Mouse (Mus musculus): ENCODE measurements around the gene Gm9040. TPM values are rescaled to one million over a fixed set of nuclear protein-coding genes. Genes with fewer than 3 reads are reported as not detected.
A peak's percentile ranks its signal among the peaks of the same experiment; 100 is the strongest.
"Not testable (repeated sequence)": the region's sequence is repeated elsewhere in the genome, so short reads cannot be mapped to it uniquely, and the experiment has no call there.

Gm9040 gene
- 0.14 TPM in 1 of 2 replicates, not detected in the other for polyA plus RNA-seq (2015; fragmentation: Nextera tagmentation; extraction: Ambion mirVana)

DNA sequence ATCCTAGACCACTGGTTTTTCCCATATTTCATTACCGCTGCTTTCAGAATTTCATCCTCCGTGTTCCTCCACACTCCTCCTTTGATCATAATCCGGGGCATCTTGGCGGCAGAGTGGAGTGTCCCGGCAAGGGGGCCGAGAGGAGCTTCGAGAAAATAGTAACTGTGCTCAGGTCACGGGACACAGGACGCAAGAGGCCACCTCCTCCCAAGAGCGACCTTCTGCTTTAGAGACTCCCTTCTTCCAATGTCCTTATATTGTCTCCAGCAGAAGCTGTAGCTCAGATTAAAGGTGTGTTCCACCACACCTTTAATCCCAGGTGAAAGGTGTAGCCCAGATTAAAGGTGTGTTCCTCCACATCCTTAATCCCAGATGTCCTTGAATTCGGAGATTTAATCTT, at the start of gene Gm9040:
Gene Gm9040 (minus strand): TSS at position 101 of the 400 bp plus-strand sequence.
- H3K4me2 ChIP-seq (replicated peaks; ENCODE audit: low read depth, low read length), result not testable (repeated sequence)

DNA sequence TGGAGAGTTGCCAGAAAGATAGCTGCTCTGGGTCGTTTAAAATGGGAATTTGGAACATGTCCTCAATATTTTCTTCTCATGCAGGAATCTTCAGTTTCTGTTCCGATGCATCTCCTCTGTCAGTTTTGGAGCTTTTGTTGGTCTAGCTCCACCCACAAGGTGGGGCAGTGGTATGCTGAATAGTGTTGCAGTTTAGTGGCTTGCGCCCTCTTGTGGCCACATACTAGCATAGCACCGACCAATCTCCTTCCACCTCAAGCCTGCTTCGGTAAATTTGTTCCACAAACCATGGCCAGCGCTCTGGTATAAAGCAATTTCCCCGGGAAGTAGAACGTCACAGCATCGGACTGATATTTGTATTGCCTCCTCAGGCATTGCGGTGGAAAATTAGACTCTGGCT, 43.7 kb upstream of the Gm9040 start:
- Histone ChIP-seq H3K9ac (replicated peaks; ENCODE audit: low read length) (peak overlapping the region; percentile 54; the same call in 1 of the 2 replicates), H3K27me3 (ENCODE audit: insufficient read depth, low read length) (no peaks in the 10 kb centered on the region), H3K4me3 (ENCODE audit: low read length) (0 out of 2 replicates have a peak overlapping the region, but pooled peaks have one; percentile 23), H3K36me3 (ENCODE audit: insufficient read depth, low read length) (no peaks in the 10 kb centered on the region), H3K4me2 (replicated peaks; ENCODE audit: low read depth, low read length) (peak overlapping the region; percentile 48), H3K9me3 (ENCODE audit: low read length) (no peaks in the 10 kb centered on the region), H3K4me1 (ENCODE audit: insufficient read depth, low read length) (no peaks in the 10 kb centered on the region), H3K27ac (ENCODE audit: low read length) (no peak overlapping the region)
- ATAC-seq (ENCODE audit: low FRiP score, low TSS enrichment), result peak; percentile 94
- WGBS, result 4% methylated on average over 10 of the region's 10 CpGs

More for the DNA sequence above, at the start of gene Gm9040:
- not testable (repeated sequence) for ATAC-seq (ENCODE audit: low FRiP score, low TSS enrichment); H3K36me3 ChIP-seq (ENCODE audit: insufficient read depth, low read length); H3K27ac ChIP-seq (ENCODE audit: low read length); H3K9ac ChIP-seq (replicated peaks; ENCODE audit: low read length); H3K4me1 ChIP-seq (ENCODE audit: insufficient read depth, low read length); H3K9me3 ChIP-seq (ENCODE audit: low read length); H3K4me3 ChIP-seq (ENCODE audit: low read length); H3K27me3 ChIP-seq (ENCODE audit: insufficient read depth, low read length)
- no CpG with 5 or more reads among the region's 11 CpGs for WGBS

DNA sequence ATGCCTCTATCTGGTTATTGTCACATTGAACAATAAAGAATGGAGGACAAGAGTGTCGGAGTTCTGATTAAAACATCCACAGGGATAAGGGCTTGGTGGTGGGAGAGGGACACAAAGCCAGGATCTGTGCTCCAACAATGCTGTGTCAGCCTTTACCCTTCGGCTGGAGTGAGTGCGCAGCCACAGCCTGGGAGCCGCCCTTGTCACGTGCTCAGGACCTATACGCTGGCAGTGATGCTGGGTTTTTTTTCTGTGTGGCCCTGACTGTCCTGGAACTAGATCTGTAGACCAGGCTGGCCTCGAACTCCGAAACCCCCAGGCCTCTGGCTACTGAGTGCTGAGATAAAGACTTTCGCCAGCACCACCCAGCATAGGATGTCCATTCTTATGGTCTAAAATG, 42.7 kb upstream of the Gm9040 start:
- WGBS, result 93% methylated on average over 9 of the region's 9 CpGs
- H3K9me3 ChIP-seq (ENCODE audit: low read length), result no peaks in the 10 kb centered on the region
- H3K4me1 ChIP-seq (ENCODE audit: insufficient read depth, low read length), result no peaks in the 10 kb centered on the region
- H3K36me3 ChIP-seq (ENCODE audit: insufficient read depth, low read length), result no peaks in the 10 kb centered on the region
- no peak overlapping the region for H3K4me3 ChIP-seq (ENCODE audit: low read length)
- no peak overlapping the region for H3K4me2 ChIP-seq (replicated peaks; ENCODE audit: low read depth, low read length)
- H3K9ac ChIP-seq (replicated peaks; ENCODE audit: low read length), result no peak overlapping the region
- no peak overlapping the region for H3K27ac ChIP-seq (ENCODE audit: low read length)
- H3K27me3 ChIP-seq (ENCODE audit: insufficient read depth, low read length), result no peaks in the 10 kb centered on the region
- ATAC-seq (ENCODE audit: low FRiP score, low TSS enrichment), result no peak

DNA sequence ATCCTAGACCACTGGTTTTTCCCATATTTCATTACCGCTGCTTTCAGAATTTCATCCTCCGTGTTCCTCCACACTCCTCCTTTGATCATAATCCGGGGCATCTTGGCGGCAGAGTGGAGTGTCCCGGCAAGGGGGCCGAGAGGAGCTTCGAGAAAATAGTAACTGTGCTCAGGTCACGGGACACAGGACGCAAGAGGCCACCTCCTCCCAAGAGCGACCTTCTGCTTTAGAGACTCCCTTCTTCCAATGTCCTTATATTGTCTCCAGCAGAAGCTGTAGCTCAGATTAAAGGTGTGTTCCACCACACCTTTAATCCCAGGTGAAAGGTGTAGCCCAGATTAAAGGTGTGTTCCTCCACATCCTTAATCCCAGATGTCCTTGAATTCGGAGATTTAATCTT, 27.2 kb upstream of the Gm9040 start, which contains the start of gene Gm9049:
Gene Gm9049 (minus strand): TSS at position 101 of the 400 bp plus-strand sequence.
- not testable (repeated sequence) for ATAC-seq (ENCODE audit: low FRiP score, low TSS enrichment); H3K27ac ChIP-seq (ENCODE audit: low read length)
- 100% methylated on average over 1 of the region's 11 CpGs for WGBS

DNA sequence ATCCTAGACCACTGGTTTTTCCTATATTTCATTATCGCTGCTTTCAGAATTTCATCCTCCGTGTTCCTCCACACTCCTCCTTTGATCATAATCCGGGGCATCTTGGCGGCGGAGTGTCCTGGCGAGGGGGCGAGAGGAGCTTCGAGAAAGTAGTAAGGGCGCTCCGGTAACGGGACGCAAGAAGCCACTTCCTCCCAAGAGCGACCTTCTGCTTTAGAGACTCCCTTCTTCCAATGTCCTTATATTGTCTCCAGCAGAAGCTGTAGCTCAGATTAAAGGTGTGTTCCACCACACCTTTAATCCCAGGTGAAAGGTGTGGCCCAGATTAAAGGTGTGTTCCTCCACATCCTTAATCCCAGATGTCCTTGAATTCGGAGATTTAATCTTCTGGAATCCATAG, 21.8 kb upstream of the Gm9040 start, which contains the start of gene Gm9048:
Gene Gm9048 (minus strand): TSS at position 101 of the 400 bp plus-strand sequence.
- not testable (repeated sequence) for H3K36me3 ChIP-seq (ENCODE audit: insufficient read depth, low read length); H3K4me3 ChIP-seq (ENCODE audit: low read length); H3K4me2 ChIP-seq (replicated peaks; ENCODE audit: low read depth, low read length); H3K27me3 ChIP-seq (ENCODE audit: insufficient read depth, low read length); H3K9ac ChIP-seq (replicated peaks; ENCODE audit: low read length); H3K9me3 ChIP-seq (ENCODE audit: low read length); H3K4me1 ChIP-seq (ENCODE audit: insufficient read depth, low read length); ATAC-seq (ENCODE audit: low FRiP score, low TSS enrichment); H3K27ac ChIP-seq (ENCODE audit: low read length)
- 78% methylated on average over 1 of the region's 14 CpGs for WGBS

More for the DNA sequence above, 27.2 kb upstream of the Gm9040 start, which contains the start of gene Gm9049:
- H3K9ac ChIP-seq (replicated peaks; ENCODE audit: low read length); H3K36me3 ChIP-seq (ENCODE audit: insufficient read depth, low read length); H3K4me3 ChIP-seq (ENCODE audit: low read length); H3K4me2 ChIP-seq (replicated peaks; ENCODE audit: low read depth, low read length); H3K9me3 ChIP-seq (ENCODE audit: low read length); H3K4me1 ChIP-seq (ENCODE audit: insufficient read depth, low read length); H3K27me3 ChIP-seq (ENCODE audit: insufficient read depth, low read length): not testable (repeated sequence)

DNA sequence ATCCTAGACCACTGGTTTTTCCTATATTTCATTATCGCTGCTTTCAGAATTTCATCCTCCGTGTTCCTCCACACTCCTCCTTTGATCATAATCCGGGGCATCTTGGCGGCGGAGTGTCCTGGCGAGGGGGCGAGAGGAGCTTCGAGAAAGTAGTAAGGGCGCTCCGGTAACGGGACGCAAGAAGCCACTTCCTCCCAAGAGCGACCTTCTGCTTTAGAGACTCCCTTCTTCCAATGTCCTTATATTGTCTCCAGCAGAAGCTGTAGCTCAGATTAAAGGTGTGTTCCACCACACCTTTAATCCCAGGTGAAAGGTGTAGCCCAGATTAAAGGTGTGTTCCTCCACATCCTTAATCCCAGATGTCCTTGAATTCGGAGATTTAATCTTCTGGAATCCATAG, 16.4 kb upstream of the Gm9040 start, which contains the start of gene Gm9046:
Gene Gm9046 (minus strand): TSS at position 101 of the 400 bp plus-strand sequence.
- H3K27me3 ChIP-seq (ENCODE audit: insufficient read depth, low read length); H3K36me3 ChIP-seq (ENCODE audit: insufficient read depth, low read length); ATAC-seq (ENCODE audit: low FRiP score, low TSS enrichment); H3K9me3 ChIP-seq (ENCODE audit: low read length); H3K4me2 ChIP-seq (replicated peaks; ENCODE audit: low read depth, low read length); H3K27ac ChIP-seq (ENCODE audit: low read length); H3K9ac ChIP-seq (replicated peaks; ENCODE audit: low read length); H3K4me3 ChIP-seq (ENCODE audit: low read length); H3K4me1 ChIP-seq (ENCODE audit: insufficient read depth, low read length): not testable (repeated sequence)
- WGBS, result no CpG with 5 or more reads among the region's 14 CpGs

DNA sequence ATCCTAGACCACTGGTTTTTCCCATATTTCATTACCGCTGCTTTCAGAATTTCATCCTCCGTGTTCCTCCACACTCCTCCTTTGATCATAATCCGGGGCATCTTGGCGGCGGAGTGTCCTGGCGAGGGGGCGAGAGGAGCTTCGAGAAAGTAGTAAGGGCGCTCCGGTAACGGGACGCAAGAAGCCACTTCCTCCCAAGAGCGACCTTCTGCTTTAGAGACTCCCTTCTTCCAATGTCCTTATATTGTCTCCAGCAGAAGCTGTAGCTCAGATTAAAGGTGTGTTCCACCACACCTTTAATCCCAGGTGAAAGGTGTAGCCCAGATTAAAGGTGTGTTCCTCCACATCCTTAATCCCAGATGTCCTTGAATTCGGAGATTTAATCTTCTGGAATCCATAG, 11.0 kb upstream of the Gm9040 start, which contains the start of gene Gm9045:
Gene Gm9045 (minus strand): TSS at position 101 of the 400 bp plus-strand sequence.
- not testable (repeated sequence) for H3K9me3 ChIP-seq (ENCODE audit: low read length); H3K9ac ChIP-seq (replicated peaks; ENCODE audit: low read length); H3K36me3 ChIP-seq (ENCODE audit: insufficient read depth, low read length); H3K27ac ChIP-seq (ENCODE audit: low read length); ATAC-seq (ENCODE audit: low FRiP score, low TSS enrichment); H3K27me3 ChIP-seq (ENCODE audit: insufficient read depth, low read length); H3K4me1 ChIP-seq (ENCODE audit: insufficient read depth, low read length); H3K4me2 ChIP-seq (replicated peaks; ENCODE audit: low read depth, low read length); H3K4me3 ChIP-seq (ENCODE audit: low read length)
- WGBS, result no CpG with 5 or more reads among the region's 14 CpGs

DNA sequence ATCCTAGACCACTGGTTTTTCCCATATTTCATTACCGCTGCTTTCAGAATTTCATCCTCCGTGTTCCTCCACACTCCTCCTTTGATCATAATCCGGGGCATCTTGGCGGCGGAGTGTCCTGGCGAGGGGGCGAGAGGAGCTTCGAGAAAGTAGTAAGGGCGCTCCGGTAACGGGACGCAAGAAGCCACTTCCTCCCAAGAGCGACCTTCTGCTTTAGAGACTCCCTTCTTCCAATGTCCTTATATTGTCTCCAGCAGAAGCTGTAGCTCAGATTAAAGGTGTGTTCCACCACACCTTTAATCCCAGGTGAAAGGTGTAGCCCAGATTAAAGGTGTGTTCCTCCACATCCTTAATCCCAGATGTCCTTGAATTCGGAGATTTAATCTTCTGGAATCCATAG, 5.5 kb upstream of the Gm9040 start, which contains the start of gene Gm9044:
Gene Gm9044 (minus strand): TSS at position 101 of the 400 bp plus-strand sequence.
- H3K27me3 ChIP-seq (ENCODE audit: insufficient read depth, low read length); ATAC-seq (ENCODE audit: low FRiP score, low TSS enrichment); H3K4me3 ChIP-seq (ENCODE audit: low read length); H3K36me3 ChIP-seq (ENCODE audit: insufficient read depth, low read length); H3K4me1 ChIP-seq (ENCODE audit: insufficient read depth, low read length); H3K4me2 ChIP-seq (replicated peaks; ENCODE audit: low read depth, low read length); H3K9me3 ChIP-seq (ENCODE audit: low read length); H3K9ac ChIP-seq (replicated peaks; ENCODE audit: low read length); H3K27ac ChIP-seq (ENCODE audit: low read length): not testable (repeated sequence)
- no CpG with 5 or more reads among the region's 14 CpGs for WGBS

DNA sequence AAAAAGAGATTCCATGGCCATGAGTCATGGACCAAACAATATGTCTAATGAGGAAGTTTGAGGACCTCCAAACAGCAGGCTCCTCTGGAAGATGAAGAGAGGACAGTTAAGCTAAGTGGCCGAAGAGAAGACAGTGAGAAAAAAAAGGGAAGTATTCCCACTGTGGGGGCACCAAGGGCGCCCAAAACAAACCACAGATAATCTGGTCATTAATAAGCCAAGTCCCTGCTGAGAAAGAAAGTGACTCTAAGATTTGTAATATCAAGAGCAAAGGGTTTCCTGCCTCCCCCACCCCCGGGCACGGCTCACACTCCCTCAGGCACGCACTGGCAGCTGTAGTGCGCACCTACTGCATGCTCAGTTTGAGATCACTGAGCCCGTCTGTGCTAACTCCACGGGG, 7.7 kb downstream of the Gm9040 start:
- Histone ChIP-seq H3K36me3 (ENCODE audit: insufficient read depth, low read length) (no peaks in the 10 kb centered on the region), H3K9me3 (ENCODE audit: low read length) (no peaks in the 10 kb centered on the region), H3K27ac (ENCODE audit: low read length) (no peak overlapping the region), H3K27me3 (ENCODE audit: insufficient read depth, low read length) (no peaks in the 10 kb centered on the region), H3K9ac (replicated peaks; ENCODE audit: low read length) (no peak overlapping the region), H3K4me3 (ENCODE audit: low read length) (no peak overlapping the region), H3K4me1 (ENCODE audit: insufficient read depth, low read length) (no peaks in the 10 kb centered on the region), H3K4me2 (replicated peaks; ENCODE audit: low read depth, low read length) (no peak overlapping the region)
- no peak for ATAC-seq (ENCODE audit: low FRiP score, low TSS enrichment)
- 69% methylated on average over 8 of the region's 8 CpGs for WGBS

DNA sequence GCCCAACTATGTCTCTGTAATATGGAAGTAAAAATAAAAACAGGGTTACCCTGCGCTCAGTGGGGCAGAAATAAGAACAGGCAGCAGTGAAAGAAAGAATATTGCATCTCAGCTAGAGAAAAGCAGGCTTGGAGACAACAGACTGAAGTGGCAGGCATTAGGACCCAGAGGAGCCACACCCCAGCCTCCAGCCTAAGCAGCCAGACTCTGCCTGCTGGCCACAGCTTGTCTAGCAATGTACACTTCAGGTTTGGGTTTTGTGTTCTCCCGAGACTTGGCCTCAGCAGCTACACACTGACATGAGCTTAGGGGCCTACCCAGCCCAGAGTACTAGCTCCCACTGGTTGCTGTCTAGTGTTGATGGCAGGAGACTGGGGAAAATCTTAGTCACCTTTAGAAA, 24.6 kb downstream of the Gm9040 start:
- H3K9me3 ChIP-seq (ENCODE audit: low read length); H3K9ac ChIP-seq (replicated peaks; ENCODE audit: low read length); H3K4me2 ChIP-seq (replicated peaks; ENCODE audit: low read depth, low read length); H3K4me3 ChIP-seq (ENCODE audit: low read length); H3K36me3 ChIP-seq (ENCODE audit: insufficient read depth, low read length); ATAC-seq (ENCODE audit: low FRiP score, low TSS enrichment); H3K27ac ChIP-seq (ENCODE audit: low read length); H3K4me1 ChIP-seq (ENCODE audit: insufficient read depth, low read length); H3K27me3 ChIP-seq (ENCODE audit: insufficient read depth, low read length): not testable (repeated sequence)
- 38% methylated on average over 2 of the region's 2 CpGs for WGBS

Measured in kidney, embryonic 16.5 days (tissue).